Mouse (Mus musculus) forebrain, embryonic 16.5 days (tissue): Measurements from ENCODE around the gene Zfp821. TPM values are rescaled to one million over a fixed set of nuclear protein-coding genes. Genes with fewer than 3 reads are reported as not detected.

Experiments
- ATAC-seq: fragments of 200-750 bp; cut with Nextera tagmentation; 2 replicates; pipeline ENCODE4 v1.8.0; 2017; ENCODE audit warnings: mild to moderate bottlenecking, moderate library complexity
- H3K27ac ChIP-seq: fragments of 300-500 bp; sonication (generic); 2 replicates; pipeline ENCODE4 v1.5.1; 2014; ENCODE audit warnings: low read length, control low read depth
- H3K27me3 ChIP-seq: fragments of 300-500 bp; sonication (generic); replicated peaks from 2 replicates; pipeline ENCODE4 v1.6.1; 2014; ENCODE audit warnings: low read length; ENCODE audit not compliant: control insufficient read depth, insufficient read depth
- H3K36me3 ChIP-seq: fragments of 300-500 bp; sonication (generic); 2 replicates; pipeline ENCODE4 v1.6.1; 2014; ENCODE audit not compliant: control insufficient read depth, insufficient read depth
- H3K4me1 ChIP-seq: fragments of 300-500 bp; sonication (generic); replicated peaks from 2 replicates; pipeline ENCODE4 v1.6.1; 2014; ENCODE audit warnings: low read length; ENCODE audit not compliant: control insufficient read depth, insufficient read depth
- H3K4me2 ChIP-seq: fragments of 300-500 bp; sonication (generic); 2 replicates; pipeline ENCODE4 v1.6.1; 2014; ENCODE audit warnings: mild to moderate bottlenecking, low read length, control low read depth
- H3K4me3 ChIP-seq: fragments of 300-500 bp; sonication (generic); replicated peaks from 2 replicates; pipeline ENCODE4 v1.5.1; 2014; ENCODE audit warnings: mild to moderate bottlenecking, low read length, control low read depth
- H3K9ac ChIP-seq: fragments of 300-500 bp; sonication (generic); replicated peaks from 2 replicates; pipeline ENCODE4 v1.6.1; 2014; ENCODE audit warnings: low read depth, low read length, control low read depth
- H3K9me3 ChIP-seq: fragments of 300-500 bp; sonication (generic); 2 replicates; pipeline ENCODE4 v1.6.1; 2016; ENCODE audit warnings: low read length; ENCODE audit not compliant: control insufficient read depth
- WGBS: fragments of 180-500 bp; shearing (Covaris S2); extraction: QIAGEN DNeasy Blood & Tissue Kit; methylation state at CpG from one replicate; pipeline ENCODE4 v1.1.7; 2014; 5-methylcytosine and 5-hydroxymethylcytosine counted together
- polyA plus RNA-seq: library from polyadenylated mRNA; unstranded; fragments of >200 nt; fragmentation: Nextera tagmentation; extraction: Ambion mirVana; gene quantifications from 2 replicates; pipeline ENCODE4 v1.2.1, GENCODE M21; 2015

Gene Zfp821
- polyA plus RNA-seq, 1 experiment from 2014 or later = 88.3 TPM

GRCm38 (mm10) chr8:109687248-109687647 lies 18.1 kb upstream of the Zfp821 start:
- no peak for ATAC-seq
- no peaks in the 10 kb centered on the region for H3K9me3 ChIP-seq
- H3K9ac ChIP-seq = no peak overlapping the region

GRCm38 (mm10) chr8:109691769-109692168 lies 13.6 kb upstream of the Zfp821 start:
- no peak for ATAC-seq
- Histone ChIP-seq H3K9me3 (no peaks in the 10 kb centered on the region), H3K27me3 (no peaks in the 10 kb centered on the region), H3K4me2 (peak overlapping the region; percentile 75), H3K4me3 (peak overlapping the region; percentile 100), H3K4me1 (peaks cover 19% of the 10 kb centered on the region), H3K36me3 (no peaks in the 10 kb centered on the region), H3K9ac (peak overlapping the region; percentile 27; the same call in 1 of the 2 replicates), H3K27ac (no peak overlapping the region)
- 39% methylated on average over 5 of the region's 5 CpGs for WGBS

More at GRCm38 (mm10) chr8:109687248-109687647, 18.1 kb upstream of the Zfp821 start:
- Histone ChIP-seq H3K27ac (no peak overlapping the region), H3K4me1 (peaks cover 15% of the 10 kb centered on the region), H3K27me3 (no peaks in the 10 kb centered on the region), H3K36me3 (peaks cover 8% of the 10 kb centered on the region), H3K4me3 (no peak overlapping the region), H3K4me2 (no peak overlapping the region)
- WGBS = 96% methylated on average over 5 of the region's 5 CpGs

- ATAC-seq = peak; percentile 69
- WGBS = under 1% methylated on average over 38 of the region's 38 CpGs
- peak overlapping the region; percentile 75 for H3K4me2 ChIP-seq
Measured at GRCm38 (mm10) chr8:109692443-109693145, 12.8 kb upstream of the Zfp821 start.

GRCm38 (mm10) chr8:109693146-109693900 lies 12.0 kb upstream of the Zfp821 start, which contains the start of gene Ist1:
Ist1 (minus strand) TSS chr8:109693260.
- peaks cover 19% of the 10 kb centered on the region for H3K4me1 ChIP-seq
- H3K4me3 ChIP-seq = peak within 1 kb of the TSS; percentile 100
- peak within 1 kb of the TSS; percentile 81 for H3K27ac ChIP-seq
- peak within 1 kb of the TSS; percentile 75 for H3K4me2 ChIP-seq
- H3K27me3 ChIP-seq = no peaks in the 10 kb centered on the region
- peak; percentile 98 for ATAC-seq
- peak within 1 kb of the TSS; percentile 99 for H3K9ac ChIP-seq
- H3K36me3 ChIP-seq = no peaks in the 10 kb centered on the region
- no peaks in the 10 kb centered on the region for H3K9me3 ChIP-seq
- under 1% methylated on average over 57 of the region's 57 CpGs for WGBS

More at GRCm38 (mm10) chr8:109692443-109693145, 12.8 kb upstream of the Zfp821 start:
- Histone ChIP-seq H3K27me3 (no peaks in the 10 kb centered on the region), H3K9me3 (no peaks in the 10 kb centered on the region), H3K27ac (peak overlapping the region; percentile 81), H3K36me3 (no peaks in the 10 kb centered on the region), H3K4me1 (peaks cover 19% of the 10 kb centered on the region), H3K9ac (peak overlapping the region; percentile 99), H3K4me3 (peak overlapping the region; percentile 100)

- H3K4me3 ChIP-seq = no peak overlapping the region
- 60% methylated on average over 6 of the region's 6 CpGs for WGBS
- H3K9me3 ChIP-seq = no peaks in the 10 kb centered on the region
- H3K27ac ChIP-seq = no peak overlapping the region
- H3K9ac ChIP-seq = no peak overlapping the region
- H3K4me2 ChIP-seq = peak overlapping the region; percentile 69; the same call in 1 of the 2 replicates
- H3K4me1 ChIP-seq = peaks cover 19% of the 10 kb centered on the region
- ATAC-seq = no peak
- no peaks in the 10 kb centered on the region for H3K36me3 ChIP-seq
- H3K27me3 ChIP-seq = no peaks in the 10 kb centered on the region
Measured at GRCm38 (mm10) chr8:109694154-109694553, 11.2 kb upstream of the Zfp821 start.

GRCm38 (mm10) chr8:109697754-109698153 lies 7.6 kb upstream of the Zfp821 start:
- peaks cover 5% of the 10 kb centered on the region; the same call in 1 of the 2 replicates for H3K4me1 ChIP-seq
- H3K9me3 ChIP-seq = no peaks in the 10 kb centered on the region
- H3K9ac ChIP-seq = no peak overlapping the region
- no peak overlapping the region for H3K4me3 ChIP-seq
- no peak for ATAC-seq
- no peak overlapping the region for H3K4me2 ChIP-seq
- no peaks in the 10 kb centered on the region for H3K36me3 ChIP-seq
- 70% methylated on average over 1 of the region's 1 CpGs for WGBS
- H3K27me3 ChIP-seq = no peaks in the 10 kb centered on the region
- no peak overlapping the region for H3K27ac ChIP-seq

GRCm38 (mm10) chr8:109698477-109698876 lies 6.9 kb upstream of the Zfp821 start:
- Histone ChIP-seq H3K27me3 (no peaks in the 10 kb centered on the region), H3K4me1 (peaks cover 5% of the 10 kb centered on the region; the same call in 1 of the 2 replicates), H3K36me3 (no peaks in the 10 kb centered on the region), H3K4me3 (no peak overlapping the region), H3K27ac (no peak overlapping the region), H3K9ac (no peak overlapping the region), H3K9me3 (no peaks in the 10 kb centered on the region), H3K4me2 (no peak overlapping the region)
- ATAC-seq = no peak
- 74% methylated on average over 3 of the region's 3 CpGs for WGBS

GRCm38 (mm10) chr8:109704565-109705319 lies 604 bp upstream of the Zfp821 start:
- Histone ChIP-seq H3K36me3 (peaks cover 10% of the 10 kb centered on the region; the same call in 1 of the 2 replicates), H3K27ac (no peak overlapping the region), H3K4me3 (peak overlapping the region; percentile 94), H3K9ac (peak overlapping the region; percentile 100), H3K4me2 (peak overlapping the region; percentile 56), H3K27me3 (no peaks in the 10 kb centered on the region), H3K4me1 (peaks cover 32% of the 10 kb centered on the region), H3K9me3 (no peaks in the 10 kb centered on the region)
- no peak for ATAC-seq
- WGBS = 10% methylated on average over 24 of the region's 24 CpGs
